Mouse (Mus musculus) hindbrain, embryonic 13.5 days (tissue): ENCODE measurements around the gene Pink1. TPM values are rescaled to one million over a fixed set of nuclear protein-coding genes. Genes with fewer than 3 reads are reported as not detected.
A peak's percentile ranks its signal among the peaks of the same experiment; 100 is the strongest.
"Not testable (repeated sequence)": the region's sequence is repeated elsewhere in the genome, so short reads cannot be mapped to it uniquely, and the experiment has no call there.

ENCODE experiments used
- ATAC-seq: fragments of 200-750 bp; cut with Nextera tagmentation; 2 replicates; pipeline ENCODE4 v1.8.0; 2017; ENCODE audit warnings: moderate TSS enrichment; ENCODE audit not compliant: low FRiP score
- H3K27ac ChIP-seq: fragments of 300-500 bp; sonication (generic); 2 replicates; pipeline ENCODE4 v1.5.1; 2015; ENCODE audit warnings: inconsistent platforms, mild to moderate bottlenecking, moderate library complexity
- H3K27me3 ChIP-seq: fragments of 300-500 bp; sonication (generic); 2 replicates; pipeline ENCODE4 v1.6.1; 2015; ENCODE audit warnings: mild to moderate bottlenecking, inconsistent platforms
- H3K36me3 ChIP-seq: fragments of 300-500 bp; sonication (generic); 2 replicates; pipeline ENCODE4 v1.6.1; 2015; ENCODE audit warnings: mild to moderate bottlenecking, inconsistent platforms
- H3K4me1 ChIP-seq: fragments of 300-500 bp; sonication (generic); replicated peaks from 2 replicates; pipeline ENCODE4 v1.6.1; 2015; ENCODE audit warnings: inconsistent platforms
- H3K4me2 ChIP-seq: fragments of 300-500 bp; sonication (generic); 2 replicates; pipeline ENCODE4 v1.6.1; 2015; ENCODE audit warnings: inconsistent platforms, mild to moderate bottlenecking, moderate library complexity
- H3K4me3 ChIP-seq: fragments of 300-500 bp; sonication (generic); 2 replicates; pipeline ENCODE4 v1.5.1; 2015; ENCODE audit warnings: mild to moderate bottlenecking, inconsistent platforms
- H3K9ac ChIP-seq: fragments of 300-500 bp; sonication (generic); 2 replicates; pipeline ENCODE4 v1.6.1; 2015; ENCODE audit warnings: mild to moderate bottlenecking, inconsistent platforms
- H3K9me3 ChIP-seq: fragments of 300-500 bp; sonication (generic); 2 replicates; pipeline ENCODE4 v1.6.1; 2016; ENCODE audit warnings: inconsistent platforms
- WGBS: fragments of 180-500 bp; shearing (Covaris S2); methylation state at CpG from one replicate; pipeline ENCODE4 v1.1.7; 2015; 5-methylcytosine and 5-hydroxymethylcytosine counted together
- polyA plus RNA-seq: library from polyadenylated mRNA; unstranded; fragments of >200 nt; fragmentation: Nextera tagmentation; extraction: Ambion mirVana; gene quantifications from 2 replicates; pipeline ENCODE4 v1.2.1, GENCODE M21; 2015

Pink1 gene
- polyA plus RNA-seq, 1 experiment from 2014 or later = 93.8 TPM

- peaks cover 4% of the 10 kb centered on the region; the same call in 1 of the 2 replicates for H3K4me1 ChIP-seq
- WGBS = 34% methylated on average over 4 of the region's 4 CpGs
- H3K9me3 ChIP-seq = no peaks in the 10 kb centered on the region
- H3K9ac ChIP-seq = no peak overlapping the region
- no peaks in the 10 kb centered on the region for H3K27me3 ChIP-seq
- H3K36me3 ChIP-seq = no peaks in the 10 kb centered on the region
- H3K27ac ChIP-seq = no peak overlapping the region
- H3K4me3 ChIP-seq = no peak overlapping the region
- no peak overlapping the region for H3K4me2 ChIP-seq
- no peak for ATAC-seq
Observed at GRCm38 (mm10) chr4:138339963-138340362, 13.9 kb upstream of the Pink1 start.

- no peaks in the 10 kb centered on the region for H3K9me3 ChIP-seq
- 0 out of 2 replicates have a peak, but pooled peaks cover 8% of the 10 kb centered on the region for H3K27me3 ChIP-seq
- H3K36me3 ChIP-seq = no peaks in the 10 kb centered on the region
- no peak overlapping the region for H3K4me2 ChIP-seq
- H3K4me1 ChIP-seq = 0 out of 2 replicates have a peak, but pooled peaks cover 4% of the 10 kb centered on the region
- H3K4me3 ChIP-seq = no peak overlapping the region
- 77% methylated on average over 9 of the region's 9 CpGs for WGBS
- ATAC-seq = no peak
- peak overlapping the region; percentile 6; the same call in 1 of the 2 replicates for H3K9ac ChIP-seq
- no peak overlapping the region for H3K27ac ChIP-seq
Observed at GRCm38 (mm10) chr4:138337341-138337740, 11.2 kb upstream of the Pink1 start.

GRCm38 (mm10) chr4:138336876-138337275 lies 10.8 kb upstream of the Pink1 start:
- Histone ChIP-seq H3K4me1 (0 out of 2 replicates have a peak, but pooled peaks cover 4% of the 10 kb centered on the region), H3K27me3 (0 out of 2 replicates have a peak, but pooled peaks cover 8% of the 10 kb centered on the region), H3K27ac (no peak overlapping the region), H3K9ac (peak overlapping the region; percentile 6; the same call in 1 of the 2 replicates), H3K9me3 (no peaks in the 10 kb centered on the region), H3K4me2 (no peak overlapping the region), H3K36me3 (no peaks in the 10 kb centered on the region), H3K4me3 (no peak overlapping the region)
- WGBS = 84% methylated on average over 5 of the region's 5 CpGs
- no peak for ATAC-seq

- Histone ChIP-seq H3K36me3 (no peaks in the 10 kb centered on the region), H3K4me1 (0 out of 2 replicates have a peak, but pooled peaks cover 1% of the 10 kb centered on the region), H3K4me2 (no peak overlapping the region), H3K27me3 (peaks cover 13% of the 10 kb centered on the region; the same call in 1 of the 2 replicates), H3K4me3 (no peak overlapping the region), H3K27ac (no peak overlapping the region), H3K9me3 (no peaks in the 10 kb centered on the region), H3K9ac (no peak overlapping the region)
- 87% methylated on average over 6 of the region's 6 CpGs for WGBS
- ATAC-seq = no peak
Observed at GRCm38 (mm10) chr4:138335648-138336047, 9.5 kb upstream of the Pink1 start.

- Histone ChIP-seq H3K36me3 (no peaks in the 10 kb centered on the region), H3K27ac (no peak overlapping the region), H3K4me3 (no peak overlapping the region), H3K4me1 (no peaks in the 10 kb centered on the region), H3K27me3 (peaks cover 13% of the 10 kb centered on the region; the same call in 1 of the 2 replicates), H3K9ac (no peak overlapping the region), H3K9me3 (no peaks in the 10 kb centered on the region), H3K4me2 (no peak overlapping the region)
- 79% methylated on average over 12 of the region's 12 CpGs for WGBS
- no peak for ATAC-seq
Observed at GRCm38 (mm10) chr4:138335036-138335435, 8.9 kb upstream of the Pink1 start.

GRCm38 (mm10) chr4:138333135-138333534 lies 7.0 kb upstream of the Pink1 start:
- no peak for ATAC-seq
- H3K4me2 ChIP-seq = no peak overlapping the region

GRCm38 (mm10) chr4:138331647-138332046 lies 5.5 kb upstream of the Pink1 start:
- H3K36me3 ChIP-seq = no peaks in the 10 kb centered on the region
- peaks cover 17% of the 10 kb centered on the region; the same call in 1 of the 2 replicates for H3K27me3 ChIP-seq
- H3K4me2 ChIP-seq = no peak overlapping the region
- no peak overlapping the region for H3K27ac ChIP-seq
- ATAC-seq = no peak
- peaks cover 5% of the 10 kb centered on the region; the same call in 1 of the 2 replicates for H3K4me1 ChIP-seq
- H3K9me3 ChIP-seq = no peaks in the 10 kb centered on the region
- no peak overlapping the region for H3K4me3 ChIP-seq
- 80% methylated on average over 9 of the region's 9 CpGs for WGBS
- no peak overlapping the region for H3K9ac ChIP-seq

More at GRCm38 (mm10) chr4:138333135-138333534, 7.0 kb upstream of the Pink1 start:
- 0 out of 2 replicates have a peak, but pooled peaks cover 1% of the 10 kb centered on the region for H3K4me1 ChIP-seq
- H3K4me3 ChIP-seq = no peak overlapping the region
- H3K36me3 ChIP-seq = no peaks in the 10 kb centered on the region
- peaks cover 17% of the 10 kb centered on the region; the same call in 1 of the 2 replicates for H3K27me3 ChIP-seq
- H3K9ac ChIP-seq = no peak overlapping the region
- 88% methylated on average over 4 of the region's 4 CpGs for WGBS
- no peak overlapping the region for H3K27ac ChIP-seq
- no peaks in the 10 kb centered on the region for H3K9me3 ChIP-seq

GRCm38 (mm10) chr4:138330264-138330671 lies 4.2 kb upstream of the Pink1 start:
- no peak for ATAC-seq
- peaks cover 17% of the 10 kb centered on the region; the same call in 1 of the 2 replicates for H3K27me3 ChIP-seq
- H3K27ac ChIP-seq = no peak overlapping the region
- 37% methylated on average over 15 of the region's 15 CpGs for WGBS
- H3K9ac ChIP-seq = no peak overlapping the region; the same call in 1 of the 2 replicates
- no peaks in the 10 kb centered on the region for H3K36me3 ChIP-seq
- no peaks in the 10 kb centered on the region for H3K9me3 ChIP-seq
- H3K4me1 ChIP-seq = peaks cover 12% of the 10 kb centered on the region
- H3K4me2 ChIP-seq = no peak overlapping the region
- H3K4me3 ChIP-seq = no peak overlapping the region

- no peak overlapping the region for H3K9ac ChIP-seq
- WGBS = 75% methylated on average over 7 of the region's 7 CpGs
- no peaks in the 10 kb centered on the region for H3K9me3 ChIP-seq
- H3K27me3 ChIP-seq = peaks cover 9% of the 10 kb centered on the region; the same call in 1 of the 2 replicates
- ATAC-seq = no peak
- no peaks in the 10 kb centered on the region for H3K36me3 ChIP-seq
- H3K4me3 ChIP-seq = peak overlapping the region; percentile 27
- H3K4me2 ChIP-seq = peak overlapping the region; percentile 45
- H3K27ac ChIP-seq = no peak overlapping the region
- H3K4me1 ChIP-seq = peaks cover 33% of the 10 kb centered on the region
Observed at GRCm38 (mm10) chr4:138327891-138328470, 1.9 kb upstream of the Pink1 start.

- ATAC-seq, H3K4me2 ChIP-seq, H3K4me3 ChIP-seq, H3K9me3 ChIP-seq, H3K36me3 ChIP-seq, H3K9ac ChIP-seq, H3K27me3 ChIP-seq, H3K27ac ChIP-seq: not testable (repeated sequence)
- WGBS = 54% methylated on average over 8 of the region's 12 CpGs
- peaks cover 42% of the 10 kb centered on the region for H3K4me1 ChIP-seq
Observed at GRCm38 (mm10) chr4:138327155-138327554, 1.0 kb upstream of the Pink1 start.

GRCm38 (mm10) chr4:138325466-138326076 lies 536 bp downstream of the Pink1 start:
- peak overlapping the region; percentile 56 for H3K4me2 ChIP-seq
- ATAC-seq = peak; percentile 85
- peak overlapping the region; percentile 95 for H3K27ac ChIP-seq
- H3K4me3 ChIP-seq = peak overlapping the region; percentile 93
- under 1% methylated on average over 43 of the region's 45 CpGs for WGBS
- no peaks in the 10 kb centered on the region for H3K9me3 ChIP-seq
- H3K27me3 ChIP-seq = peaks cover 4% of the 10 kb centered on the region; the same call in 1 of the 2 replicates
- peaks cover 4% of the 10 kb centered on the region for H3K36me3 ChIP-seq
- H3K9ac ChIP-seq = peak overlapping the region; percentile 92
- peaks cover 49% of the 10 kb centered on the region for H3K4me1 ChIP-seq

GRCm38 (mm10) chr4:138324451-138324850 lies 1.7 kb downstream of the Pink1 start:
- Histone ChIP-seq H3K9ac (no peak overlapping the region), H3K4me3 (no peak overlapping the region), H3K36me3 (peaks cover 13% of the 10 kb centered on the region), H3K27me3 (0 out of 2 replicates have a peak, but pooled peaks cover 2% of the 10 kb centered on the region), H3K27ac (no peak overlapping the region), H3K9me3 (no peaks in the 10 kb centered on the region), H3K4me2 (no peak overlapping the region), H3K4me1 (peaks cover 49% of the 10 kb centered on the region)
- WGBS = 95% methylated on average over 3 of the region's 3 CpGs
- no peak for ATAC-seq
